Mouse (Mus musculus): ENCODE measurements around the gene Hpdl.

- TF ChIP-seq TAL1 (IDR thresholded peaks at IDR 0.05; ENCODE audit: low read length), result no peak
- TF ChIP-seq GATA1 (IDR thresholded peaks at IDR 0.05; ENCODE audit: low read length), result no peak
These were observed 10.5 kb downstream of the Hpdl start for GRCm38 (mm10) chr4:116811012-116811411.
